Mouse (Mus musculus) lung, adult 10 weeks (tissue): ENCODE measurements around the gene Irf8. TPM values are rescaled to one million over a fixed set of nuclear protein-coding genes. Genes with fewer than 3 reads are reported as not detected.

Source experiments
- polyA plus RNA-seq: library from polyadenylated mRNA; stranded (reverse); fragments of 350-450 nt; fragmentation: Illumina TruSeq; extraction: RNeasy Lipid Tissue Mini Kit (QIAGEN cat#74804); gene quantifications from one replicate; pipeline ENCODE4 v1.2.3, GENCODE M21; 2014; ENCODE audit warnings: low read depth, low replicate concordance; ENCODE audit not compliant: insufficient read depth

Irf8 gene
- 20.2 TPM for polyA plus RNA-seq

DNA sequence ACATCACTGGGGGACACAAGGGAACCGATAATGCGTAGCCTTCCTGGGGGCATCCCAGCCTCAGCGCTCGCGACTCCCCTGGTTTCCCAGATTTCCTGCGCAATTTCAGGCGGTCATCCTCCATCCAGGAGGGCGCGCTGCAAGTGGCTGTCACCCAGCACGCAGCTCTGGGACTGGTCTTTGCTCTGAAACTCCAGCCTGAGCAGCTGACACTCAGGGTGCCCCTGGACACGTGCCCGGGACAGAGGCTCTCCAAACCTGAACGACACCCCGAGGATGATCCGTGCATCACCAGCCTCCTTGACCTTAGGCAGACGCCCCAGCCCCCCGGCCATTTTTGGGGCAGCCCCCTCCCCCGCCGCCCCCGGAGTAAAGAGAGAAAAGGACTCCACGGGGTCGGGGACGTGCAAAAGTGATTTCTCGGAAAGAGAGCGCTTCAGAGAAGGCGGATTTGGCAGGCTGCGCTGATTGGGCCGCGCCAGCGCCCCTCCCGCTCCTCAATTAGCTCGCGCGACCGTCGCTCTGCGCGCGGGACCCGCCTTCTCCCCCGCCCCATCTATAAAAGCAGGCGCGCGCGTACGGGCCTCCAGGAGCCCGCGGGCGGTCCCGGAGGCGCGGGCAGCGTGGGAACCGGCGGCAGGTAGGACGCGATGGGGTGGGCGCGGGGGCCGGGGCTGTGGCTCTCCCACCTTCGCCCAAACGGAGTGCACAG, at the start of gene Irf8:
Gene Irf8, plus strand, starts transcription at position 589 of the 712 bp plus-strand sequence.

Other genes starting within 250 kb of the Irf8 start
- 1.2 TPM for gene Gins2, start 147.1 kb upstream of the Irf8 start, polyA plus RNA-seq
- 2.8 TPM for gene 1190005I06Rik, start 88.7 kb upstream of the Irf8 start, polyA plus RNA-seq
- gene Gm27021, start 68.3 kb upstream of the Irf8 start, polyA plus RNA-seq = 0.48 TPM
- 876 TPM for gene Cox4i1, start 68.1 kb upstream of the Irf8 start, polyA plus RNA-seq
- 46.4 TPM for gene Emc8, start 67.8 kb upstream of the Irf8 start, polyA plus RNA-seq